Mouse (Mus musculus) naive thymus-derived CD4-positive, alpha-beta T cell, adult 2 months (primary cell): ENCODE measurements around the gene Gm13941.

Experiments used
- DNase-seq: peaks from one replicate; pipeline ENCODE4 v3.0.0-alpha.2; 2011; ENCODE audit warnings: low read depth

Gene Gm13941

GRCm38 (mm10) chr2:111105882-111106281 is at the start of gene Gm13941:
Gene Gm13941 (minus strand): TSS chr2:111105982.
- DNase-seq = no peak

- no peak for DNase-seq
Observed at GRCm38 (mm10) chr2:111152836-111153235, 47.1 kb upstream of the Gm13941 start, which contains the start of gene Gm15130. Gene Gm15130 (minus strand): TSS chr2:111152936.

- DNase-seq = no peak
Observed at GRCm38 (mm10) chr2:111135739-111136138, 30.0 kb upstream of the Gm13941 start.

GRCm38 (mm10) chr2:111058586-111059261 is 47.1 kb downstream of the Gm13941 start:
- DNase-seq = peak; percentile 5
